Mouse (Mus musculus) right cerebral cortex, postnatal 4 days (tissue): ENCODE data around the gene Ice2.

Source experiments
- DNase-seq: peaks from one replicate; pipeline ENCODE4 v3.0.0-alpha.2; 2022

The Ice2 gene

DNA sequence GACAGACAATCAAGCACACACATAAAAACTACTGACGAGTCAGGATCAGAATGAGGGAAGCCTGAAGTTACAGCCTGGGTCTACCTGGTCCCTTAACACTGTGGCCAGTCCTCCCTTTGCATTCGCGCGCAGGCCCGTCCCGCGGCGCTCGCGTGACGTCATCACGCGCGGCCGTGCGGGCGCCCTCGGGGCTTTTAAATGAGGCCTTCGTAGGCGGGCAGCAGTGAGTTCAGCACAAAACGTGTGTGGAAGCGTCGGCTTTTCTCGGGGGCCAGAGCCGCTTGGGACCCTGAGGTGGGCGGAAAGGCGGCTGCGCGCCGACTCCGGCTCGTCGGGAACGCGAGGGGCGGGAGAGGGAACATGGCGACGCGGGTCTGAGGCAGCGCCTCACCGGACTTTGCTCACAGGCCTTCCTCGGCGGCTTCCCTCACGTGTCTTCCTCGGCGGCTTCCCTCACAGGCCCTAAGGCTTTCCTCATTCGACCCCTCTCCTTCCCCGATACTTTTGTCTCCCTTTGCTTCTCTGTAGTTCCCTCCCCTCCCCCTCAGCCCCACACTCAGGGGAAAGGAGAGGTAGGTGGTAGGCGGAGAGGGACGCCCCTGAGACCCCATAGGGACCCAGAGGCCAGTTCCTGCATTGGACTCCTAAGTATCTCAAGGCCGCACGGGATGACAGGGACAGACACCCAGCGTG, at the start of gene Ice2:
Gene Ice2, plus strand, starts transcription at position 147 of the 693 bp plus-strand sequence.
- DNase-seq, result peak; percentile 76

DNA sequence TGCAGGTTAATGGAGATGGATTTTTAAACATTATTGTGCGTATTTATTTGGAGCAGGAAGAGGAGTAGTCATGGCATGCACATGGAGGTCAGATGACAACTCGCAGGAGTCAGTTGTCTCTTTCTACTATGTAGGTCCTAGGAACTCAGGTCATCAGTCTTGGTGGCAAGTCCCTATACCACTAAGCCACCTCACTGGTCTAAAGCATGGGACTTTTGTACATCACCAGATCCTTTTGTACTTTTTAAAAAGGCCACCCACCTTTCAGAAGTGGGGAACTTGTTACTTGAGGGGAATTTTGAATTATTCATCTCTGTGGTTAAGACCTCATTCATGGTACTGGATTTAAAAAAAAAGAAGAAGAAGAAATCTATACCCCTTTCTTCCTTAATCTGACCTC, 48.2 kb upstream of the Ice2 start:
- no peak for DNase-seq

DNA sequence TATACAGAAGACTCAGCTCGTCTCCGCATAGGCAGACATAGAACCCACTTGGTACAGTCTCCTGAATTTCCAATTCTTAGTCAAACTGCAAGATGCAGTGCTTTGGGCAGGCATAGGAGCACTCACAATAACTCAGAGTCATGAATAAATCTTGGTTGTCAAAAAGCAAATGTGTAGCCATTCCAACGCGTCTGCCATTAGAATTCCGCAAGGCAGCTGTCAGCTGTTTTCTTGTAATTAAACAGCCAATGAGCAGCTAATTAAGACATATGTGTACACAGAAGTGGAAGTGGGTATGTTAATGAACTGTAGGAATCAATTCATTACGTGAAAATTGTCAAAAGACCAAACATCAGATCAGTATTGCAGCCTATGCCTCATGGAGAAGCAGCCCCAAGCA, 43.5 kb upstream of the Ice2 start:
- no peak for DNase-seq

DNA sequence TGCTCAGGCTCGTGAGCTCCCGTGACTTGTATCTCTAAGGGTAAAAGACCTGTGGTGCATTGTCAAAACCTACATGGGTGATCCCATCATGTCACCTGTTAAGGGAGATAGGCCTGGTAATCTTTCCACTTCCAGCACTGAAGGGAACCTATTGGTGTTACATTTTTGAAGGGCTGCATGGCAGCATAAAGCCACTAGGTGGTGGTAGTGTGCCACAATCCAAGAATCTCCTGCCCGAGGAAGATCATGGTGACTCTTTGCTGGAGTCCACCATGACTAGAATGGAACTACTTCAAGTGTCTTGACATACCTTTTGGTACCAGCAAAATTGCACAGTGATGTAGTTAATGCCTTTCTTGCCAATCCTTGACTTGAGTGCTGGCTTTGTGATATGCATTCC, 39.9 kb upstream of the Ice2 start:
- DNase-seq, result peak; percentile 44

DNA sequence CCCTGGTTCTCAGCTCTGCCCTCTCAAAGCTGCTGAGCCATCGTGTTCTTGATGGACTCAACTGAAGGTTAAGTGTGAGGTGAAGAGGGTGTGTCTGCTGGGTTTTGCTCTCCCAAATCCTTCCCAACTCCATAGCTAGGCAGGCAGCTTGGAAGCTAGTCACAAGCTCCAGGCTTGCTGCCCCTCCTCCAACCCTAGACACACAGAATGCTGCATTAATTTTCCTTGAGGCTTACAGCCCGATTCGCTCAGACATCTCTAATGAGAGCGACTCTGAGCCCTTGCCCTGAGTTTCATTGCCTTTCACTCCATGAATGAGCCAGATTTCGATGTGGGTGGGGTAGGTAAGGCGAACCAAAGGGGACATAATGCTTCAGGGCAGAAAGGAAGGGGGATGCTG, 38.9 kb upstream of the Ice2 start:
- DNase-seq, result no peak

DNA sequence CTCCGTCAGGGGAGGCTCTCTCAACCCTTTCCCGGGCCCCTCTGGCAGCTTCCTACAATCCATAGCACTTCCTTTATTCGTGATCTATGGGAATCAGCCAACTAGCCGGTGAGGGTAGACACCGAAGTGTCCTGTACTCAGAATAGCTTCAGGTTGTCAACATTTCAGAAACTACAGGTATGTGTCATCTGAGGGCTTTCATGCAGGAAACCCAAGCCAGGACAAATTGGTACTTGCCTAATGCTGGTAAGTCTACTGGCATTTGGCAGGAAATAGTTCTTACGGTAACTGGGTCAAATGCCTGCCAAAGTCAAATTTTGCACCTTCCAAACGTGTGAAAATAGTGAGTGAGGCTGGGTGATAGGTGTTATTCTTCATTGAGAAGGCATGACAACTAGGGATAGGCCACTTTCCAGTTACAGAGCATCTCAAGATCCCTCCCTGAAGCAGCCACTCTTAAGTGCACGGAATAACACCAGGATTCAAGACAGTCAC, 35.7 kb upstream of the Ice2 start:
- no peak for DNase-seq

DNA sequence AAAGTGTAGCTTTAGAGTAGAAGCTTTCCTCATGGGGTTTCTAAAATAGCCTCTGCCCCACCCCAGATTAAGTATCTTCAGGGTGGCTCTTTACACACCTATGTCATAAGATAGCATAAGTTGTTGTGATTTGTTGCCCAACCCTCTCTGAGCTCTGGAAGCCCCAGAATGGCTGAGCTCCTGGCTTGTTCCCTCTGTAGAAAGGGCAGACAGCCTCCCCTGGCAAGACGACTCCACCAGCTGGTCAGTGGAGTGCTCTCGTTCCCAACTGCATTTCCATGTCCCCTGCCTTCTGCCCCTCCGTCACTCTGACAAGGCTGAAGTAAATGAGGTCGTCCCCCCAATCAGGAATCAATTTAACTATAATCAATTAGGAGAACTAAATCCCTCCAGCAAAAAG, 34.9 kb upstream of the Ice2 start:
- DNase-seq, result no peak

DNA sequence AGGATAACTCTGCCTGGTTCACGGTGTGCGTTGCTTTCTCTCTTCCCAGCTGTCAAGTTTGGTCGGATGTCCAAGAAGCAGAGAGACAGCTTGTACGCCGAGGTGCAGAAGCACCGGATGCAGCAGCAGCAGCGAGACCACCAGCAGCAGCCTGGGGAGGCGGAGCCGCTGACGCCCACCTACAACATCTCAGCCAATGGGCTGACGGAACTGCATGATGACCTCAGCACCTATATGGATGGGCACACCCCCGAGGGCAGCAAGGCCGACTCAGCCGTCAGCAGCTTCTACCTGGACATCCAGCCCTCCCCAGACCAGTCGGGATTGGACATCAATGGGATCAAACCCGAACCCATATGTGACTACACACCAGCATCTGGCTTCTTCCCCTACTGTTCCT, 33.6 kb upstream of the Ice2 start:
- DNase-seq, result no peak

DNA sequence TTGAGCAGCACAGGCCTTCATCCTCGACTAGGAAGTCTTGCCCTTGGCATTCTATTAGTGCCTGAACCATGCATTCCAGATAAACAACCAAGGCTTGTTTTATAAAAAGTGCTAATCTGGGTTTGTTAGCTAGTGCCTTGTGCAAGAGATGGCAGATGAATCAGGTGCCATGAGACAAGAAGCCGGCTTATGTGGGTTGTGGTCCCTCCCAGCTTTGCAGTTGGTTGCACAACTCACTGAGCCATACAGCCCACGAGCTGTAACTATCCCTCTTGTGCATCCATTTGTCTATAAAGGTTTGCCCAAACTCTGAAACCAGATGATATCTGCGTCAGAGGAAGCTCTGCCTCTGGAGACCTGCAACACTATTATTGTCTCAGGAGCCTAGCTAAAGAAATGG, 30.7 kb upstream of the Ice2 start:
- DNase-seq, result no peak

DNA sequence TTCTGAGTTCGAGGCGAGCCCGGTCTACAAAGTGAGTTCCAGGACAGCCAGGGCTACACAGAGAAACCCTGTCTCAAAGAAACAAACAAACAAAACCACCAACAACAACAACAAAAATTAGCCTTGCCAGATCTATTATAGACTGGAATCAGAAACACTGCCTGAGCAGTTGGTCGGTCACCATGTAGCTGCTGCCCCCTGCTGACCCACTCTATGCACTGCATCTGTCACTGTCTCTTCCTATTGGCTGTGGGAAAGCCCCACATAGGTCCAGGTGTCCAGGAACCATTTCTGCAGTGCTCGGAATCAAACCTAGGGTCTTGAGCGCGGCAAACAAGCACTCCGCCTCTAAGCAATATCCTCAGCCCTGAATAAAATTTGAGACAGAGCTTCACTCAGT, 29.6 kb upstream of the Ice2 start:
- DNase-seq, result peak; percentile 68

DNA sequence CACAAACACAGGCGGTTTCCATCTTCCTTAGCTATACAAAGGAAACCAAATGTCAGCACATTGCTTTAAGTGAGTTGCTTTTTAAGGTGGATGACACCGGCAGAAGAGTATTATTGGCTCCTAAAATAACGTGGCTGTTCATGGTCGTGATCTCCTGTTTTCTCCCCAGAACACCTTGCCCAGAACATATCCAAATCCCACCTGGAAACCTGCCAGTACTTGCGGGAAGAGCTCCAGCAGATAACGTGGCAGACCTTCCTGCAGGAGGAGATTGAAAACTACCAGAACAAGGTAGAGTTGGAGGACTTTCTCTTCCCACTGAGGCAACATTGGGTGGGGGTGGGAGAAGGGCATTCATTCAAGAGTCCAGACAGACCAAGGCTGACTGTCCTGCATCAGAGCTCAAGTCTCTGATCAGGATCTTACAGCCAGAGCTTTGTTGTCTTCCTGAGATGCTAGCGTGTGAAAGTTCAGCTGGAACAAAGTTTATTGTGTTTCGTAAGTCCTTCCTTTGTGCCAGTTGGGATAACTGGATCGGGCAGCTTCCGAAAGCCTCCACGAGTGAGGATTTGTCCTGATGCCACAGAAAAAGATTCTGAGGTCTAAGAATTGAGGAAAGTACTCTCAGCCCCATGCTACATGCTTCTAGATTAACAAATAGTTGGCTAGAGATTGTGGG, 26.5 kb upstream of the Ice2 start:
- DNase-seq, result no peak

DNA sequence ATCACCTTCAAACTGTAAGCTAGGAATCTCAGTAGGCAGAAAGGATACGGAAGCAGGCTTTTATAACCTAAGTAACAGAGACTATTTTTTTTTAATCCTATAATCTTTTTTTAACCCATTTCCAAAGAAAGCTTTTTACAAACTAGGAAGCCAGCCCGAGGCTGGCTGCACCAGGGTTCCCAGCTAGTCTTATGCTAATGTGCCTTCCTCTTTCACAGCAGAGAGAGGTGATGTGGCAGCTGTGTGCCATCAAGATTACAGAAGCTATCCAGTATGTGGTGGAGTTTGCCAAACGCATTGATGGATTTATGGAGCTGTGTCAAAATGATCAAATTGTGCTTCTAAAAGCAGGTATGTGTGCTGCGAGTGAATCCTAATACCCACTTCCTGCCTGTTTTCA, 24.8 kb upstream of the Ice2 start:
- DNase-seq, result no peak

DNA sequence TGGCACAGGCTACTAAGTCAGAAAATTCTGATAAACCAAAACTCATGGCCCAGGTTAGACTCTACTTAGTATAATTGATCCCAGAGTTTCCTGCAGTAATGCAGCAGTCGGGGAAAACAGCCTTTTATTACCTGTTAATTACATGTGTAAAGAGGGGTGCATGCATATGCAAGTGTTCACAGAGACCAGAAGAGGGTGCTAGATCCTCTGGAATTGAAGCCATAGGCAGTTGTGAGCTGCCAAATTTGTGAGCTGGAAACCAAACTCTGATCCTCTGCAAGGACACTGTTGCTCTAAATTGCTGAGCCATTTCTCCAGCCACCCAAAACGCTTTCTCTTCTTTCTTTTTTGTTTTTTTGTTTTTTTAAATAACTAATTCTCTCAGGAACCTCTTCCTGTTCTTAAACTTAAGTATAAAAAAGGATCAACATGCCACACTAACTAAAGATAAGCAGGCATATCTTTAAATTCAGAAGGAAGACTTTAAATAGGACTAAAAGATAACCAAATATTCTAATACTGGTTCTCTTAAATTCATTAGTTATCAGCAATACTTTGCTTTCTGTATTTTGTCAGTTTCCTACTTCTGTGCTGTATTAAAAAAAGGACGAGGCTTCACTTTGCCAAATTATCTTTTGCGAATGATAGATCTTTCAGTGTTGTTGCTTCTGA, 20.6 kb upstream of the Ice2 start:
- DNase-seq, result no peak

DNA sequence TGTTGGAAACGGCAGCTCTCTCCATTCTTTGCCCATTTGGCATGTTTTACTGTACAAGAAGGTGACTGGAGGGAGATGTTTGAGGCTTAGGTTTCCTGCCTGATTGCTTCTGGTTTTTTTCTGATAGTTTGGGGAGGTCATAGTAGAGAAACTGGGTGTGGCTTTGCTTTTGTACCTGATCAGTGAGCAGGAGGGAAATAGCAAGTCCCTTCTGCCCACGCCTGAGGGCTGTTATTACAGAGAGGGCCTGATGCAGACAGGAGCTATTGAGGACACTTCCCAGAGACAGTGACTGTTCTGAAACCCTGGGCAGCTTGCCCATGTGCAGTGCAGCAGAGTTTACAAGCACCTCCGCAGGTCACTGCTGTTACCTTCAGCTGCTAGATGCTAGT, 20.1 kb upstream of the Ice2 start:
- no peak for DNase-seq

DNA sequence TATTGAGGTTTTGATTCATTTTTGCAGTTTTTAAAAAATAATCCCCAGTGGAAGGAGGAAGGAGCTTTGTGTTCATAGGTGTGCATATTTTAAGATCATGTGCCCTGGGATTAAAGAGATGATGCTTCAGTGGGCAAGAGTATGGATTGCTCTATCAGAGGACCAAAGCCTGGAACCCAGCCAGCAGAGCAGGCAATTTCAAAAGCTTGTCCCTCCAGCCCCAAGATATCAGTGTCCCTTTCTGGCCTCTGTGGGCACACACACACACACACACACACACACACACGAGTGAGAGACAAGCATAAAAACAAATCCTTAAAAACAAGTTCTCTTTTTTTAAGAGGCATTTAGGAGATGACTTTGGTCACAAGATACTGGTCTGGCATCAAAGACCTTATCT, 17.2 kb upstream of the Ice2 start:
- no peak for DNase-seq

DNA sequence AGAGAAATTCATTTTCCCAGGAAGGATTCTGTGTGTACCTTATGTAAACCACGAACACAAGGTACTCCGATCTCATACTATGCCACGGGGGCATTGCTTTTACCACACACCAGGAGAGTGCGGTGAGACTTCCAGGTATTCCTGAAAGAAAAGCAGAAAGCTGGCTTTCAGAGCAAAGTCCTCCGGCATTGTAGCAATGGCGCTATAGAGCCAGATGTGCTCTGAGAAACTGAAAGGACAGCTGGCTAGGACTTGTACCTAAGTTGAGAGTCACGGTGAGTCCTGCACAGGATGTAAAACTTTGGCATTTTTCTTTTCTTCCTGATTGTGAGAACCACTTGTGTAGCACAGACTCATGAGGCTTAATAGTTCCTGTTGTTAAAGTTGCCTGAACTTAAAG, 16.0 kb upstream of the Ice2 start:
- DNase-seq, result no peak

DNA sequence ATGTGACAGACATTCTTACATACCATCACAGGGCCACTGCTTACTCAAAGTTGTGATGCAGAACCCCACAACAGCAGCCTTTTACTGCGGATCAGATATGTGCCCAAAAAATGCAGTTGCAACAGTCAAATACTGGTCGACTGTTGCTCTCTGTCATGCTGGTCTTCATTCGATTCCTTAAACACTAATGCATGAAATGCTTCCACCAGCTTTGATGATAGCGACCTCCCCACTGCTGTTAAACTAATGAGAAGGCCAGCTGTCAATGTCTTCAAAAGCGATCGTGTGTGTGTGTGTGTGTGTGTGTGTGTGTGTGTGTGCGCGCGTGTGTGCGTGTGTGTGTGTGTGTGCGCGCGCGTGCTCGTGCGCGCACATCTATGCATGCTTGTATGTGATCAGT, 13.2 kb upstream of the Ice2 start:
- DNase-seq, result no peak

DNA sequence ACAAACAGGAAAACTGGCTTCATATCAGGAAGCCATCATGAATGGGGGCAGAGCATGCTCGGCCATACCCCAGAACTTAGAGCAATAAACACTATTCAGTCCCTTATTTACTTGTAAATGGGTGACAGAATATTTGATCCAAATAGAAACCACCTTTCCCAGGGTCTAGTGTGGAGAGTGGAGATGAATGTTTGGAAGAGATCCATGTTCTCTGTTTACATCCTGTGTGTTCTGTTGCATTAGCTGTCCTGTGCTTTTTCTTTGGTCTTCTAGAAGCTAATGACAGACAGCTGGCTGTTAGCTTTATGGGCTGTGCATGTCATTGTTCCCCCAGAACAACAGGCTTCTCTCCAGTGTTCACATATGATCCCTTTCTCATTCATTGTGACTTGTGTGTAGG, 12.8 kb upstream of the Ice2 start:
- no peak for DNase-seq

DNA sequence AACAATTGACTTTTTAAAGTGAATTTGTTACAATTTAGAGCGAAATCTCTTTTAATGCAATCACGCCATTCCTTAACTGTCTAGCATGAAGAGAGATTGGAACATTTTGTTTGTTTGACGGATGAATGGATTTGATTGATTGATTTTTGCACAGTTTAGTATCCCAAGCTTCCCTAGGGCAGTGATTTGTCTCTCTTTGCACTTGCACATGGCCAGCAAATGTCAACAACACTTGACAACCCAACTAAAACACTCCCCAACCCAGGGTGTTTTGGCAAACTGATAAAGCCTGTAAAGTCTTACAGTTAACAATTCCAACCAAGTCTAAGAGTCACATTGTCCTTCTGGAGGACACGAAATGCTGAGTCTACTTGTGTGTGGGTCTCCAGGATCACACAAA, 10.4 kb upstream of the Ice2 start:
- no peak for DNase-seq

DNA sequence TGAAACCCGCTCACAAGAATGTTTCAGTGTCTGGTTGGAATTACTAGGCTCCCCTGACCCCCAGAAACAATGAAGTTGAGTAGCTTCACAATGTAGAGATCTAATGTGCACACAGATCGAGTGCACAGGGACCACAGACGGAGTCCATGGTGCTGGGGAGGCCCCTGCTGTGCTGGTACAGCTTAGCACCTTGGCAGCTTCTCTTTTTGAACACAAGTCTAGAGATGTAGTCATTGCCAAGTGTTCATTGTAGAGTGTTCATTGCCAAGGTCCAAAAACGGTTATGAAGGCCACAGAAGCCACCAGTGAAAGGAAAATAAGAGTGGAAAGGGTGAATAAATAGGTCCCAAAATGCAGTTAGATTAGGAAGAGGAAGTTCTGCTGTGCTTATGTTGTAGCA, 7.1 kb upstream of the Ice2 start:
- DNase-seq, result no peak

DNA sequence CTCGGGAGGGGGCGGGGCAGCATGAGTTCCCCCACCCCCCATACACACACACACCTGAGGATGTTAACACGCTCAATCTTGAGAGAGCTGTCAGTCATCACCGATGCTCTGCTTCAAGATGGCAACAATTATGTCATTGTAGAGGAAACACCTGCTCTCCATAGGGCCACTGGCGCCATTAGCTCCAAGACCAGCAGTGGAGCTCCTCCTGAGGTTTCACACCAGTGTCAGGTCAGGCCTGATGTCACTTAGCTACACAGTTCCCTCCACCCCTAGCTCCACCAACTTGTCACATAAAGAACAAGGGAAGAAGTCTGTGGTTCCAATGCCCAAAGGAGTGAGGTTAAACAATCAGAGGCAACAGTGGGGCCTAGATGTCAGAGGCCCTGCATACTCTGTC, 3.5 kb upstream of the Ice2 start:
- no peak for DNase-seq

DNA sequence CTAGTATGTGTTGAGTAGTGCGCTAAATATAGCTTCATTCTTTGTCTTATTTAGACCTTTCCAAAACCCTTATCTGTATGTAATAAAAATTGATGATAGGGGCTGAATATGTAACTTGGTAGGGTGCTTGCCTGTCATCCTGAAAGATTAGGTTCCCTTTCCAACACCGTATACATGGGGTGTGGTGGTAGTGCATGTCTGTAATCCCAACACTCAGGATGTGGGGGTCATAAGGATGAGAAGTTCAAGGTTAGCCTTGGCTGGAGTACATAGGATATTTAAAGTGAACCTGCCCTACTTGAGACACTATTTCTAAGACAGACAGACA, 310 bp upstream of the Ice2 start:
- no peak for DNase-seq

DNA sequence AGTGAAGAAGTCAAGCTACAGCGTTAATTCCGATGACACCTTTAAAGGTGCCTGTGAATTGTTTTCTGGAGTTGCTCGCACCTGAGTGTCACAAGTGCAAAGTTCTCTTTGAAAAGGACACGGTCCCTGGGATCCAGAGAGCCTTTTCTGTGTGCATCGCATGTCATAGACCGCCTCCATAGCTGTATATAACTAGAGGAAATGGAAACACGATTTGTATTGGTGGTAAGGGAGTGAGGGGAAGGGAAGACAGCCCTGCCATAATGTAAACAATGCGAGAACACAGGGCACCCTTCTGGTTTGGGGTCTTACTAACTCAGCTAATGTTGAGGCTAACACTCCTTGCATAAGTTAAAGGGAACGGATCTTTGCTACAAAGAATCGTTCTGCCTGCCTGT, 746 bp downstream of the Ice2 start:
- no peak for DNase-seq

DNA sequence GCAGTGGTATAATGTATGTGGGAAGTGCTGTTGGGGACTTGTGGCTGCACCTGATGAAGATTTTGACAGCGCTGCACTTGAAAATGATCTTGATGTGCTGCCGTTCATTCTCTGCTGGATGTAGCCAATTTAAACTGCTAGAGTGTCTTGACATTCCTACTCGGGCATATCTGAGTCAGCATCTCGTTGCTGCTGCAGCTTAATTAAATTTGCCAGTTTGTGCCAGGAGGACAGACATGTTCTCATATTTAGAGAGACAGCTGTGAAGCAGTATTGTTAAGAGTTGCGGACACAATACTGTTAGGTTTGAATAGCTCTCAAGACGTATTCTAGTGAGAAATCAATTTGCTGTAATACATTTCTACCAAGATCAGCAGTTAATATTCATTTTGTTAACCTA, 7.0 kb downstream of the Ice2 start:
- DNase-seq, result no peak

DNA sequence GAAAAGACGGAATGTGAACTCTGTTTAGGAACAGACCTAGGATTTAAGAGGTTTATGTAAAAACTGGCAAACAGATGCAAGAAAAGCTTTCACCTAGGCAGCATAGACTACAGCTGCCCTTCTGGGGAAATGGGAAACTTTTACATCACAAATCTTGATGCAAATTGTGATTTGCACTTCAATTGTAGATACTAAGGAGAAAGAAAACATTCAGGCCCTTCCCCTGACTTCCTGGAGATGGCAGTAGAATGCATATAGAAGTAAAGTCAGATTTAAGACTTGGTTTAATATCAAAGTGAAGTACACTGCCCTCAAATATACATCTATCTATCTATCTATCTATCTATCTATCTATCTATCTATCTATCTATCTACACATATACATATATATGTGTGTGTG, 21.8 kb downstream of the Ice2 start:
- DNase-seq, result no peak
